Mouse (Mus musculus) CH12.LX (cell line): Measurements from ENCODE around the gene Plbd2.
A peak's percentile ranks its signal among the peaks of the same experiment; 100 is the strongest.

ENCODE experiments used
- BHLHE40 ChIP-seq: IDR thresholded peaks from 2 replicates; pipeline ENCODE4 v1.6.1; 2011; ENCODE audit warnings: mild to moderate bottlenecking, low read depth, low read length, improper control_type of control experiment
- CHD2 ChIP-seq: IDR thresholded peaks from 2 replicates; pipeline ENCODE4 v1.6.1; 2011; ENCODE audit warnings: low read length, improper control_type of control experiment
- CTCF ChIP-seq, 2 experiments: IDR thresholded peaks in 1 of 2; conservative IDR thresholded peaks in 1 of 2; 2 replicates each; pipeline ENCODE4 v1.5.1; 2011 to 2012; ENCODE audit warnings: low read depth in 2 of 2, low read length in 2 of 2, improper control_type of control experiment in 1 of 2, inconsistent platforms in 1 of 2, mild to moderate bottlenecking in 1 of 2, moderate library complexity in 1 of 2
- E2F4 ChIP-seq: IDR thresholded peaks from 2 replicates; pipeline ENCODE4 v1.6.1; 2011; ENCODE audit warnings: low read depth, low read length, improper control_type of control experiment; ENCODE audit not compliant: insufficient replicate concordance
- EP300 ChIP-seq: IDR thresholded peaks from 2 replicates; pipeline ENCODE4 v1.6.1; 2011; ENCODE audit warnings: low read length, improper control_type of control experiment
- HCFC1 ChIP-seq: IDR thresholded peaks from 2 replicates; pipeline ENCODE4 v1.6.1; 2012; ENCODE audit warnings: low read depth, mild to moderate bottlenecking, inconsistent platforms, low read length, improper control_type of control experiment
- MAX ChIP-seq: IDR thresholded peaks from 2 replicates; pipeline ENCODE4 v1.6.1; 2011; ENCODE audit warnings: low read length, improper control_type of control experiment
- MXI1 ChIP-seq: IDR thresholded peaks from 2 replicates; pipeline ENCODE4 v1.6.1; 2011; ENCODE audit warnings: mild to moderate bottlenecking, low read depth, low read length, improper control_type of control experiment
- MYC ChIP-seq: IDR thresholded peaks from 2 replicates; pipeline ENCODE4 v1.6.1; 2011; ENCODE audit warnings: low read depth, mild to moderate bottlenecking, improper control_type of control experiment, low read length
- NELFE ChIP-seq: IDR thresholded peaks from 2 replicates; pipeline ENCODE4 v1.6.1; 2011; ENCODE audit warnings: low read depth, low read length, improper control_type of control experiment
- POLR2A ChIP-seq: IDR thresholded peaks from 2 replicates; pipeline ENCODE4 v1.6.1; 2011; ENCODE audit warnings: low read depth, mild to moderate bottlenecking, improper control_type of control experiment, low read length
- RAD21 ChIP-seq: IDR thresholded peaks from 2 replicates; pipeline ENCODE4 v1.6.1; 2011; ENCODE audit warnings: low read depth, mild to moderate bottlenecking, low read length, improper control_type of control experiment, moderate library complexity
- SMC3 ChIP-seq: IDR thresholded peaks from 2 replicates; pipeline ENCODE4 v1.6.1; 2011; ENCODE audit warnings: low read depth, low read length, improper control_type of control experiment
- ZNF384 ChIP-seq: IDR thresholded peaks from 2 replicates; pipeline ENCODE4 v1.6.1; 2012; ENCODE audit warnings: low read depth, low read length, improper control_type of control experiment, inconsistent platforms

- no peak for TF ChIP-seq POLR2A
- no peak for TF ChIP-seq E2F4
- TF ChIP-seq MXI1, result no peak
- no peak for TF ChIP-seq CTCF (conservative IDR thresholded peaks at IDR 0.05 in 1 of 2, IDR thresholded peaks at IDR 0.05 in 1 of 2; ENCODE audit: low read depth in 2 of 2, low read length in 2 of 2)
- no peak for TF ChIP-seq MAX
- peak; percentile 56; the same call in 1 of the 2 replicates for TF ChIP-seq BHLHE40
- no peak for TF ChIP-seq EP300
- no peak for TF ChIP-seq CHD2
- TF ChIP-seq MYC, result no peak
- TF ChIP-seq NELFE, result no peak
- no peak for TF ChIP-seq RAD21
- TF ChIP-seq SMC3, result no peak
- TF ChIP-seq ZNF384, result no peak
- TF ChIP-seq HCFC1, result no peak
Measured at GRCm38 (mm10) chr5:120499202-120499601, 4.2 kb downstream of the Plbd2 start.
